11 mouse cellular contexts compared by ENCODE assay signal in the genomic region with DNA sequence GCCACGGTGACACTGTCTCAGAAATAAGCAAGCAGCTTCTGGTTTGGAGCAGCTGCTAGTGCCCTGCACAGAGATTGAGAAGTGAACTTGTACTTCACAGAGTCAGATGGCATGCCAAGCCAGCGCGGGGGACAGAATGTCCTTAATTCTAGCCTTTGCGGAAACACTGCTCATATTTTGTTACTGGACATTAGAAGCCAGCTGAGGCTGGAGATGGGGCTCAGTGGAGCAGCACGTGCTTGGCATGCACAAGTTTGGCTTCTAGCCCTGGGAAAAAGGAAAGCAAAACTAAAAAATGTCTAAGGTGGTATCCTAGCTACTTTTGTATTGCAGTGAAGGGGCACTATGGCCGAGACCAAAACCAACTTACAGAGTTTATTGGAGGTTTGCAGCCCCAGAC. TPM values are rescaled to one million over a fixed set of nuclear protein-coding genes. Genes with fewer than 3 reads are reported as not detected.
A peak's percentile ranks its signal among the peaks of the same experiment; 100 is the strongest.
DNase-seq lines count a peak whose midpoint lies in the region; ATAC-seq and TF ChIP-seq lines count a peak whose summit lies in the region.
"Had no signal": no experiment of that assay in that cellular context is flagged by ENCODE, and none has a peak within 500 bp of the region (broad histone marks: within the 10 kb centered on the region; RNA-seq: fewer than 3 reads in every experiment).

No protein-coding gene starts in this region.

- no peak overlapping the region for H3K4me3 ChIP-seq in forebrain, postnatal 0 days (ENCODE audit: low read depth, low read length)
- no peak overlapping the region for H3K4me3 ChIP-seq in forebrain, embryonic 15.5 days
- H3K4me3 ChIP-seq in neural tube, embryonic 12.5 days: no peak overlapping the region
- no peak overlapping the region for H3K4me3 ChIP-seq in neural tube, embryonic 14.5 days (ENCODE audit: low read depth, low read length)
- H3K4me3 ChIP-seq: heart, embryonic 13.5 days had no signal

- WGBS in forebrain, postnatal 0 days: 47% methylated on average over 6 of the region's 6 CpGs
- 47% methylated on average over 6 of the region's 6 CpGs for WGBS in forebrain, embryonic 15.5 days
- WGBS in neural tube, embryonic 12.5 days: 67% methylated on average over 6 of the region's 6 CpGs
- WGBS in neural tube, embryonic 14.5 days: 44% methylated on average over 6 of the region's 6 CpGs

- no peak for ATAC-seq in forebrain, postnatal 0 days
- ATAC-seq in forebrain, embryonic 15.5 days (replicated peaks): no peak
- peak; percentile 48 for ATAC-seq in neural tube, embryonic 12.5 days (ENCODE audit: low FRiP score, low read depth)
- peak; percentile 28; the same call in 1 of the 2 replicates for ATAC-seq in neural tube, embryonic 14.5 days (ENCODE audit: low read depth)

- H3K27ac ChIP-seq in forebrain, postnatal 0 days (ENCODE audit: low read depth, low read length): 0 out of 2 replicates have a peak overlapping the region, but pooled peaks have one; percentile 1
- H3K27ac ChIP-seq in forebrain, embryonic 15.5 days (replicated peaks): no peak overlapping the region
- peak overlapping the region; percentile 23; the same call in 1 of the 2 replicates for H3K27ac ChIP-seq in neural tube, embryonic 12.5 days
- H3K27ac ChIP-seq in neural tube, embryonic 14.5 days (ENCODE audit: low read depth, low read length): peak overlapping the region; percentile 66
- H3K27ac ChIP-seq: heart, embryonic 13.5 days had no signal

- H3K9ac ChIP-seq in forebrain, postnatal 0 days: no peak overlapping the region
- no peak overlapping the region for H3K9ac ChIP-seq in forebrain, embryonic 15.5 days (replicated peaks)
- H3K9ac ChIP-seq in neural tube, embryonic 12.5 days: no peak overlapping the region
- no peak overlapping the region for H3K9ac ChIP-seq in neural tube, embryonic 14.5 days (replicated peaks; ENCODE audit: low read depth, low read length)
- H3K9ac ChIP-seq: heart, embryonic 13.5 days; lung, embryonic 14.5 days had no signal

- no peak overlapping the region for H3K4me2 ChIP-seq in forebrain, postnatal 0 days (ENCODE audit: low read depth)
- no peak overlapping the region for H3K4me2 ChIP-seq in forebrain, embryonic 15.5 days (replicated peaks)
- no peak overlapping the region for H3K4me2 ChIP-seq in neural tube, embryonic 12.5 days (replicated peaks)
- H3K4me2 ChIP-seq in neural tube, embryonic 14.5 days (ENCODE audit: low read depth, low read length): no peak overlapping the region
- H3K4me2 ChIP-seq: heart, embryonic 13.5 days; lung, embryonic 14.5 days had no signal

- no peaks in the 10 kb centered on the region for H3K9me3 ChIP-seq in forebrain, postnatal 0 days (ENCODE audit: low read length)
- no peaks in the 10 kb centered on the region for H3K9me3 ChIP-seq in forebrain, embryonic 15.5 days
- H3K9me3 ChIP-seq in neural tube, embryonic 12.5 days: no peaks in the 10 kb centered on the region
- H3K9me3 ChIP-seq in neural tube, embryonic 14.5 days (ENCODE audit: control insufficient read depth, low read length): no peaks in the 10 kb centered on the region
- H3K9me3 ChIP-seq: heart, embryonic 13.5 days had no signal

- no peak for TF ChIP-seq CTCF in forebrain, postnatal 0 days (IDR thresholded peaks at IDR 0.05; ENCODE audit: low read depth)

- DNase-seq in forebrain, postnatal 0 days: peak; percentile 35
- no peak for DNase-seq in neural tube, embryonic 10.5 days (ENCODE audit: extremely low spot score, low spot score)
- DNase-seq in kidney, adult 9 months: peak; percentile 62
- no peak for DNase-seq in frontal cortex, postnatal 36 days (ENCODE audit: low spot score in 2 of 2)
- DNase-seq in adrenal gland, postnatal 4 days (ENCODE audit: low spot score in 2 of 2): no peak
- DNase-seq: lung, embryonic 14.5 days; thymus, postnatal 25 days had no signal

- no peaks in the 10 kb centered on the region for H3K36me3 ChIP-seq in forebrain, postnatal 0 days (ENCODE audit: insufficient read depth)
- H3K36me3 ChIP-seq in forebrain, embryonic 15.5 days: no peaks in the 10 kb centered on the region
- no peaks in the 10 kb centered on the region for H3K36me3 ChIP-seq in neural tube, embryonic 12.5 days
- H3K36me3 ChIP-seq in neural tube, embryonic 14.5 days (ENCODE audit: control insufficient read depth, insufficient read depth, low read length): no peaks in the 10 kb centered on the region
- H3K36me3 ChIP-seq: heart, embryonic 13.5 days had no signal

- H3K4me1 ChIP-seq in forebrain, postnatal 0 days (ENCODE audit: insufficient read depth): no peaks in the 10 kb centered on the region
- H3K4me1 ChIP-seq in forebrain, embryonic 15.5 days: peaks cover 20% of the 10 kb centered on the region
- H3K4me1 ChIP-seq in neural tube, embryonic 12.5 days: peaks cover 31% of the 10 kb centered on the region
- 0 out of 2 replicates have a peak, but pooled peaks cover 3% of the 10 kb centered on the region for H3K4me1 ChIP-seq in neural tube, embryonic 14.5 days (ENCODE audit: control insufficient read depth, insufficient read depth, low read length)

- H3K27me3 ChIP-seq in forebrain, postnatal 0 days (ENCODE audit: insufficient read depth, low read length): no peaks in the 10 kb centered on the region
- peaks cover 19% of the 10 kb centered on the region; the same call in 1 of the 2 replicates for H3K27me3 ChIP-seq in forebrain, embryonic 15.5 days
- no peaks in the 10 kb centered on the region for H3K27me3 ChIP-seq in neural tube, embryonic 12.5 days (replicated peaks)
- no peaks in the 10 kb centered on the region for H3K27me3 ChIP-seq in neural tube, embryonic 14.5 days (ENCODE audit: control insufficient read depth, insufficient read depth, low read length)
- H3K27me3 ChIP-seq: heart, embryonic 13.5 days had no signal

RNA-seq across cellular contexts. Expression of a gene that starts 7.3 kb away (rescaled TPM):
- total RNA-seq in forebrain, postnatal 0 days (2014; rRNA removed): 35.8 and 39.2 TPM in 2 replicates
- 21.3 and 22.6 TPM in 2 replicates for polyA plus RNA-seq in forebrain, postnatal 0 days (2015; fragmentation: Nextera tagmentation; extraction: Ambion mirVana)
- polyA plus RNA-seq in forebrain, embryonic 15.5 days (2015; fragmentation: Nextera tagmentation; extraction: Ambion mirVana): 15.5 and 15.9 TPM in 2 replicates
- 13.9 and 16.0 TPM in 2 replicates for polyA plus RNA-seq in neural tube, embryonic 12.5 days (2016; fragmentation: Nextera tagmentation; extraction: Ambion mirVana)
- polyA plus RNA-seq in neural tube, embryonic 14.5 days (2014; fragmentation: Nextera tagmentation; extraction: Ambion mirVana): 13.7 and 17.0 TPM in 2 replicates
- 10 to 100 TPM; 15.6 to 18.7 TPM for total RNA-seq in adrenal gland, postnatal 4 days (2021)

RNA-seq across cellular contexts. Expression of a gene that starts 14.0 kb away (rescaled TPM):
- 0.08 and 0.19 TPM in 2 replicates for total RNA-seq in forebrain, postnatal 0 days (2014; rRNA removed)
- 0.26 and 0.63 TPM in 2 replicates for polyA plus RNA-seq in forebrain, postnatal 0 days (2015; fragmentation: Nextera tagmentation; extraction: Ambion mirVana)
- 0.15 and 0.42 TPM in 2 replicates for polyA plus RNA-seq in forebrain, embryonic 15.5 days (2015; fragmentation: Nextera tagmentation; extraction: Ambion mirVana)
- 0.08 and 0.18 TPM in 2 replicates for polyA plus RNA-seq in neural tube, embryonic 12.5 days (2016; fragmentation: Nextera tagmentation; extraction: Ambion mirVana)
- polyA plus RNA-seq in neural tube, embryonic 14.5 days (2014; fragmentation: Nextera tagmentation; extraction: Ambion mirVana): 0.40 and 0.63 TPM in 2 replicates
- 1 to 10 TPM; 1.3 to 1.8 TPM for total RNA-seq in adrenal gland, postnatal 4 days (2021)
- polyA plus RNA-seq: heart, embryonic 13.5 days; lung, embryonic 14.5 days had no signal

RNA-seq across cellular contexts. Expression of a gene that starts 40.0 kb away (rescaled TPM):
- total RNA-seq in forebrain, postnatal 0 days (2014; rRNA removed): 0.29 and 0.54 TPM in 2 replicates
- 0.31 and 0.38 TPM in 2 replicates for polyA plus RNA-seq in forebrain, postnatal 0 days (2015; fragmentation: Nextera tagmentation; extraction: Ambion mirVana)
- 0.46 and 0.47 TPM in 2 replicates for polyA plus RNA-seq in forebrain, embryonic 15.5 days (2015; fragmentation: Nextera tagmentation; extraction: Ambion mirVana)
- polyA plus RNA-seq in neural tube, embryonic 12.5 days (2016; fragmentation: Nextera tagmentation; extraction: Ambion mirVana): 0.45 and 0.68 TPM in 2 replicates
- polyA plus RNA-seq in neural tube, embryonic 14.5 days (2014; fragmentation: Nextera tagmentation; extraction: Ambion mirVana): 0.32 and 0.40 TPM in 2 replicates
- total RNA-seq in adrenal gland, postnatal 4 days (2021): 1 to 10 TPM in 1 of 2 experiments, under 1 TPM in 1; 0.79 to 1.3 TPM

Comparison
In these comparisons a context has a peak if more than half of its experiments do, and no peak if none do; other contexts are left out.
1. ATAC-seq: peak in neural tube, embryonic 12.5 days (single experiment) and neural tube, embryonic 14.5 days (single experiment); none in forebrain, postnatal 0 days (single experiment) and forebrain, embryonic 15.5 days (single experiment).
2. DNase-seq: peak in forebrain, postnatal 0 days (single experiment) and kidney, adult 9 months (single experiment); none in neural tube, embryonic 10.5 days (single experiment), frontal cortex, postnatal 36 days (0 of 2) and adrenal gland, postnatal 4 days (0 of 2).